Mouse (Mus musculus): ENCODE data around the gene Nupr1l. TPM values are rescaled to one million over a fixed set of nuclear protein-coding genes. Genes with fewer than 3 reads are reported as not detected.

Nupr1l gene
- polyA plus RNA-seq, 1 experiment: 2.4 TPM

- Histone ChIP-seq H3K36me3 (ENCODE audit: control insufficient read depth, insufficient read depth, low read length) (no peaks in the 10 kb centered on the region), H3K4me1 (ENCODE audit: control insufficient read depth, insufficient read depth, insufficient read length) (no peaks in the 10 kb centered on the region), H3K4me3 (ENCODE audit: extremely low read depth, insufficient read depth, insufficient read length) (no peak overlapping the region), H3K27me3 (ENCODE audit: control insufficient read depth, insufficient read depth, low read length) (no peaks in the 10 kb centered on the region), H3K27ac (ENCODE audit: insufficient read depth, low read length) (no peak overlapping the region)
- 93% methylated on average over 24 of the region's 24 CpGs for WGBS
- TF ChIP-seq CTCF (IDR thresholded peaks at IDR 0.05; ENCODE audit: extremely low read depth, insufficient read depth, insufficient read length, insufficient replicate concordance) (no peak), POLR2A (IDR thresholded peaks at IDR 0.05; ENCODE audit: low read depth, low read length) (no peak)
- no peak for DNase-seq (ENCODE audit: low read depth in 1 of 2, low spot score in 2 of 2)
Observed at GRCm38 (mm10) chr5:129918065-129918651, 9.8 kb downstream of the Nupr1l start.

DNA sequence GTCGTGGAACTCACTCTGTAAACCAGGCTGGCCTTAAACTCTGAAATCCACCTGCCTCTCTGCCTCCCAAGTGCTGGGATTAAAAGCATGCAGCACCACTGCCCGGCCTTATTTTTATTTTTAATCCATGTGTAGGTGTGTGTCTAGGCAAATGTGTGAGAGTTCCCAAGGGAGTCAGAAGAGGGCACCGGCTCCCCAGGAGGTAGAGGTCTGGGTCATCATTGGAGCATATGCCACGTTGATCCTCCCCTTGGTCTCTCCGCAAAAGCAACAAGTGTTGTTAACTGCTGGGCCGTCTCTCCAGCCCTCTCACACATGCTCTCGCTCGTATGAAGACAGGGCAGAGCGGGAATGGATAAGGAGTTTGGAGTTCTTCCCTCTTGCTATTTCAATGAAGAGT lies 10.4 kb downstream of the Nupr1l start:
- no peak for DNase-seq (ENCODE audit: low read depth in 1 of 2, low spot score in 2 of 2)
- H3K27me3 ChIP-seq (ENCODE audit: control insufficient read depth, insufficient read depth, low read length): no peaks in the 10 kb centered on the region
- H3K4me3 ChIP-seq (ENCODE audit: extremely low read depth, insufficient read depth, insufficient read length): no peak overlapping the region
- H3K4me1 ChIP-seq (ENCODE audit: control insufficient read depth, insufficient read depth, insufficient read length): no peaks in the 10 kb centered on the region
- WGBS: 84% methylated on average over 9 of the region's 9 CpGs
- no peaks in the 10 kb centered on the region for H3K36me3 ChIP-seq (ENCODE audit: control insufficient read depth, insufficient read depth, low read length)
- TF ChIP-seq CTCF (IDR thresholded peaks at IDR 0.05; ENCODE audit: extremely low read depth, insufficient read depth, insufficient read length, insufficient replicate concordance) (no peak), POLR2A (IDR thresholded peaks at IDR 0.05; ENCODE audit: low read depth, low read length) (no peak)
- H3K27ac ChIP-seq (ENCODE audit: insufficient read depth, low read length): no peak overlapping the region

DNA sequence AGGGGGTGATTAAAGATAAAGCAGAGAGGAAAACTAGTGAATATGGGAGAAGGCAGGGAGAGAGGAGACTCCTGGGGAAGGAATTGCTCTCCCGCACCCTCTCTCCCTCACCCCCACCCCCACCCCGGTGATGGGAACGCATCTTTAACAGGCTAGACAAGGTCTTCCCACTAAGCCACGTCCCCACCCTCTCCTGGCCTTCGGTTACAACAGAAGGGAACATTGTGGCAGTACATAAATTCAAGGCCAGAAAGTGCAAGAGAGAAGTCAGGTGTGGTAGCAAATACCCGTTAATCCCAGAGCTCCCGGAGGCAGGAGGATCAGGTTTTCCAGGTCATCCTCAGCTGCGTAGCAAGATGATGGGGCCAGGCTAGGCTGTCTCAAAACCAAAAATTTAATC lies 11.0 kb downstream of the Nupr1l start:
- no peak overlapping the region for H3K4me3 ChIP-seq (ENCODE audit: extremely low read depth, insufficient read depth, insufficient read length)
- DNase-seq (ENCODE audit: low read depth in 1 of 2, low spot score in 2 of 2): no peak

GRCm38 (mm10) chr5:129921972-129922371 lies 13.6 kb downstream of the Nupr1l start:
- no peak for TF ChIP-seq CTCF (IDR thresholded peaks at IDR 0.05; ENCODE audit: extremely low read depth, insufficient read depth, insufficient read length, insufficient replicate concordance)
- no peak for TF ChIP-seq POLR2A (IDR thresholded peaks at IDR 0.05; ENCODE audit: low read depth, low read length)
- WGBS: 96% methylated on average over 4 of the region's 4 CpGs

More for the DNA sequence above, 11.0 kb downstream of the Nupr1l start:
- Histone ChIP-seq H3K27me3 (ENCODE audit: control insufficient read depth, insufficient read depth, low read length) (no peaks in the 10 kb centered on the region), H3K4me1 (ENCODE audit: control insufficient read depth, insufficient read depth, insufficient read length) (no peaks in the 10 kb centered on the region), H3K36me3 (ENCODE audit: control insufficient read depth, insufficient read depth, low read length) (no peaks in the 10 kb centered on the region), H3K27ac (ENCODE audit: insufficient read depth, low read length) (no peak overlapping the region)
- 86% methylated on average over 8 of the region's 8 CpGs for WGBS
- TF ChIP-seq POLR2A (IDR thresholded peaks at IDR 0.05; ENCODE audit: low read depth, low read length): no peak
- no peak for TF ChIP-seq CTCF (IDR thresholded peaks at IDR 0.05; ENCODE audit: extremely low read depth, insufficient read depth, insufficient read length, insufficient replicate concordance)

DNA sequence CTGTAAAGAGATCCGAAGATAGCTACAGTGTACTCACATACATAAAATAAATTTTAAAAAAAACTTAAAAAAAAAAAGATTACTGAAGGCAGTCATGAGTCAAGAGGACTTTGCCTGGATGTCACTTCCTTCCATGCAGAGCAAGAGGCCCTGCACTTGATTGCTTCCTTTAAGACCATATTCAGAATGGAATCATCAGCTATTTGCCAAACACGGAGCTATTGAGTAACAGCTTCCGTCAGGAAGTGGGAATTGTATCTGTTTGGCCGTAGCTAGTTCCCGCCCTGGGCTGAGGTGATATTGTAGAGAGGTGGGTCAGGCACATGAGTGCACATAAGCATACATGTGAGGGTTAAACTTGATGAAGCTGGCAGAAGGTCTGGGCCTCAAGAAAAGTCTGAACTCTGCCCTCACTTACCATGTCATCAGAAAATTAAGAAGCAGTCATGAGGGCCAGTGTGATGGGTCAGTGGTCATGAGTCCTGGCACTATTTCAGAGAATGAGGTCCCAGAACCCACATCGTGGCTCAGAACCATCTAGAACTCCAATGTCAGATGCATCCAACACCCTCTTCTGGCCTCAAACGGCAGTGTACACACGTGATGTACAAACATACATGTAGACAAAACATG lies 16.6 kb downstream of the Nupr1l start:
- Histone ChIP-seq H3K4me1 (ENCODE audit: control insufficient read depth, insufficient read depth, insufficient read length) (no peaks in the 10 kb centered on the region), H3K36me3 (ENCODE audit: control insufficient read depth, insufficient read depth, low read length) (no peaks in the 10 kb centered on the region), H3K27ac (ENCODE audit: insufficient read depth, low read length) (no peak overlapping the region), H3K27me3 (ENCODE audit: control insufficient read depth, insufficient read depth, low read length) (no peaks in the 10 kb centered on the region), H3K4me3 (ENCODE audit: extremely low read depth, insufficient read depth, insufficient read length) (no peak overlapping the region)
- DNase-seq (ENCODE audit: low read depth in 1 of 2, low spot score in 2 of 2): no peak
- 84% methylated on average over 8 of the region's 8 CpGs for WGBS
- TF ChIP-seq CTCF (IDR thresholded peaks at IDR 0.05; ENCODE audit: extremely low read depth, insufficient read depth, insufficient read length, insufficient replicate concordance): no peak
- no peak for TF ChIP-seq POLR2A (IDR thresholded peaks at IDR 0.05; ENCODE audit: low read depth, low read length)

More at GRCm38 (mm10) chr5:129921972-129922371, 13.6 kb downstream of the Nupr1l start:
- DNase-seq (ENCODE audit: low read depth in 1 of 2, low spot score in 2 of 2): no peak
- Histone ChIP-seq H3K27me3 (ENCODE audit: control insufficient read depth, insufficient read depth, low read length) (no peaks in the 10 kb centered on the region), H3K27ac (ENCODE audit: insufficient read depth, low read length) (no peak overlapping the region), H3K4me3 (ENCODE audit: extremely low read depth, insufficient read depth, insufficient read length) (no peak overlapping the region), H3K4me1 (ENCODE audit: control insufficient read depth, insufficient read depth, insufficient read length) (no peaks in the 10 kb centered on the region), H3K36me3 (ENCODE audit: control insufficient read depth, insufficient read depth, low read length) (no peaks in the 10 kb centered on the region)

DNA sequence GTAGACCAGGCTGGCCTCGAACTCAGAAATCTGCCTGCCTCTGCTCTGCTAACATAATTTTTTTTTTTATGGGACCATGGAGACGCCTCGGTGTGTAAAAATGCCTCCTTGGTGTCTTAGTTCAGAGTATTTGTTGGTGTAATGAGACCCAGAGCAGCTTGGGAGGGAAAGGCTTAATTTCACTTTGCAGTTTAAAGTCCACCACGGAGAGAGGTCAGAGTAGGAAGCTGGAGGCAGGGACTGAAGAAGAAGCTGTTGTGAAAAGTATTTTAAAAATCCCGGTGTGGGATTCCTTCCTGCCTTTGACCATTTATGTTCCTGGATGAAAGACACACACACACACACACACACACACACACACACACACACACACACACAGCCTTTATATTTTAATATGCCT lies 17.6 kb downstream of the Nupr1l start:
- 83% methylated on average over 5 of the region's 5 CpGs for WGBS
- Histone ChIP-seq H3K27me3 (ENCODE audit: control insufficient read depth, insufficient read depth, low read length) (no peaks in the 10 kb centered on the region), H3K4me3 (ENCODE audit: extremely low read depth, insufficient read depth, insufficient read length) (no peak overlapping the region), H3K27ac (ENCODE audit: insufficient read depth, low read length) (no peak overlapping the region), H3K4me1 (ENCODE audit: control insufficient read depth, insufficient read depth, insufficient read length) (no peaks in the 10 kb centered on the region), H3K36me3 (ENCODE audit: control insufficient read depth, insufficient read depth, low read length) (no peaks in the 10 kb centered on the region)
- DNase-seq (ENCODE audit: low read depth in 1 of 2, low spot score in 2 of 2): no peak
- no peak for TF ChIP-seq POLR2A (IDR thresholded peaks at IDR 0.05; ENCODE audit: low read depth, low read length)
- no peak for TF ChIP-seq CTCF (IDR thresholded peaks at IDR 0.05; ENCODE audit: extremely low read depth, insufficient read depth, insufficient read length, insufficient replicate concordance)
